Mouse (Mus musculus): ENCODE measurements around the gene Vopp1. TPM values are rescaled to one million over a fixed set of nuclear protein-coding genes. Genes with fewer than 3 reads are reported as not detected.
"Not testable (repeated sequence)": the region's sequence is repeated elsewhere in the genome, so short reads cannot be mapped to it uniquely, and the experiment has no call there.

The Vopp1 gene
- total RNA-seq (2021) = 100 to 1,000 TPM; 127 to 129 TPM
- long read RNA-seq, experiment 1, full-length matches to known transcripts = 150 of 188 reads
- long read RNA-seq, experiment 1, partial matches to known transcripts = 1 of 188 reads
- long read RNA-seq, experiment 1, other reads (novel, unspliced or antisense) = 37 of 188 reads
- long read RNA-seq, experiment 2, full-length matches to known transcripts = 123 of 171 reads
- long read RNA-seq, experiment 2, partial matches to known transcripts = 1 of 171 reads
- long read RNA-seq, experiment 2, other reads (novel, unspliced or antisense) = 47 of 171 reads

GRCm38 (mm10) chr6:57824422-57825258, at the start of gene Vopp1:
Gene Vopp1, minus strand, starts transcription at chr6:57825159.
- peak; percentile 68 to 87 for DNase-seq (ENCODE audit: low spot score in 2 of 2)

- DNase-seq (ENCODE audit: low spot score in 2 of 2) = peak; percentile 22 to 40
Observed at GRCm38 (mm10) chr6:57859043-57860042, 34.4 kb upstream of the Vopp1 start.

- DNase-seq (ENCODE audit: low spot score in 2 of 2) = not testable (repeated sequence)
Observed at GRCm38 (mm10) chr6:57851177-57851576, 26.2 kb upstream of the Vopp1 start.

- no peak for DNase-seq (ENCODE audit: low spot score in 2 of 2)
Observed at GRCm38 (mm10) chr6:57850286-57850685, 25.3 kb upstream of the Vopp1 start, which contains the start of gene Vmn1r21. Gene Vmn1r21, minus strand, starts transcription at chr6:57850343.

GRCm38 (mm10) chr6:57839693-57840408, 14.9 kb upstream of the Vopp1 start:
- DNase-seq (ENCODE audit: low spot score in 2 of 2) = no peak

GRCm38 (mm10) chr6:57825259-57825715, 328 bp upstream of the Vopp1 start:
- DNase-seq (ENCODE audit: low spot score in 2 of 2) = no peak

GRCm38 (mm10) chr6:57823461-57823860, 1.5 kb downstream of the Vopp1 start:
- no peak for DNase-seq (ENCODE audit: low spot score in 2 of 2)

- DNase-seq (ENCODE audit: low spot score in 2 of 2) = no peak
Observed at GRCm38 (mm10) chr6:57822648-57823410, 2.1 kb downstream of the Vopp1 start.

- DNase-seq (ENCODE audit: low spot score in 2 of 2) = peak; percentile 46 to 47
Observed at GRCm38 (mm10) chr6:57814436-57814940, 10.5 kb downstream of the Vopp1 start.

- DNase-seq (ENCODE audit: low spot score in 2 of 2) = no peak
Observed at GRCm38 (mm10) chr6:57811748-57812730, 12.9 kb downstream of the Vopp1 start.

GRCm38 (mm10) chr6:57805218-57806069, 19.5 kb downstream of the Vopp1 start:
- no peak for DNase-seq (ENCODE audit: low spot score in 2 of 2)

GRCm38 (mm10) chr6:57803130-57803529, 21.8 kb downstream of the Vopp1 start:
- DNase-seq (ENCODE audit: low spot score in 2 of 2) = no peak

GRCm38 (mm10) chr6:57798986-57799385, 26.0 kb downstream of the Vopp1 start:
- DNase-seq (ENCODE audit: low spot score in 2 of 2) = no peak

GRCm38 (mm10) chr6:57796853-57797423, 28.0 kb downstream of the Vopp1 start:
- no peak for DNase-seq (ENCODE audit: low spot score in 2 of 2)

GRCm38 (mm10) chr6:57795835-57796234, 29.1 kb downstream of the Vopp1 start:
- DNase-seq (ENCODE audit: low spot score in 2 of 2) = no peak

- not testable (repeated sequence) for DNase-seq (ENCODE audit: low spot score in 2 of 2)
Observed at GRCm38 (mm10) chr6:57792821-57793220, 32.1 kb downstream of the Vopp1 start.

GRCm38 (mm10) chr6:57790542-57790941, 34.4 kb downstream of the Vopp1 start:
- no peak for DNase-seq (ENCODE audit: low spot score in 2 of 2)

All from left cerebral cortex, adult 18-20 months (tissue).